ENCODE assay signal across 27 mouse cellular contexts in genomic region chr2:59693473-59693872, GRCm38 (mm10).
DNase-seq lines count a peak whose midpoint lies in the region; ATAC-seq and TF ChIP-seq lines count a peak whose summit lies in the region.
"Had no signal": no experiment of that assay in that cellular context is flagged by ENCODE, and none has a peak within 500 bp of the region (broad histone marks: within the 10 kb centered on the region; RNA-seq: fewer than 3 reads in every experiment).

No protein-coding gene starts in this region.

- WGBS in liver, postnatal 0 days (ENCODE audit: insufficient replicate concordance): 53% methylated on average over 5 of the region's 5 CpGs
- WGBS in lung, embryonic 16.5 days: 13% methylated on average over 5 of the region's 5 CpGs
- 34% methylated on average over 5 of the region's 5 CpGs for WGBS in stomach, postnatal 0 days

- no peak for TF ChIP-seq CTCF in layer of hippocampus, adult 2 months (conservative IDR thresholded peaks at IDR 0.05)
- TF ChIP-seq CTCF in liver, postnatal 0 days (IDR thresholded peaks at IDR 0.05; ENCODE audit: low read depth): no peak
- no peak for TF ChIP-seq CTCF in ES-Bruce4 (IDR thresholded peaks at IDR 0.05; ENCODE audit: low read depth, low read length)
- no peak for TF ChIP-seq CTCF in stomach, postnatal 0 days (IDR thresholded peaks at IDR 0.05; ENCODE audit: low read depth)

- H3K36me3 ChIP-seq in liver, postnatal 0 days (replicated peaks; ENCODE audit: insufficient read depth, low read length): no peaks in the 10 kb centered on the region
- H3K36me3 ChIP-seq in lung, embryonic 16.5 days (ENCODE audit: control insufficient read depth, insufficient read depth, low read length): no peaks in the 10 kb centered on the region
- no peaks in the 10 kb centered on the region for H3K36me3 ChIP-seq in ES-Bruce4 (ENCODE audit: control insufficient read depth, insufficient read depth, low read length, poor library complexity, severe bottlenecking)
- H3K36me3 ChIP-seq in stomach, postnatal 0 days (ENCODE audit: control insufficient read depth, insufficient read depth, low read length): no peaks in the 10 kb centered on the region
- H3K36me3 ChIP-seq: embryonic facial prominence, embryonic 13.5 days; forebrain, embryonic 12.5 days; forebrain, embryonic 15.5 days; heart, embryonic 13.5 days; hindbrain, embryonic 12.5 days; hindbrain, embryonic 15.5 days had no signal

- no peak for TF ChIP-seq POLR2A in ES-Bruce4 (IDR thresholded peaks at IDR 0.05; ENCODE audit: insufficient read depth, low read length)

- peak overlapping the region; percentile 76 for H3K27ac ChIP-seq in layer of hippocampus, adult 2 months
- H3K27ac ChIP-seq in liver, postnatal 0 days (ENCODE audit: low read depth): no peak overlapping the region
- H3K27ac ChIP-seq in lung, embryonic 16.5 days (ENCODE audit: low read length): no peak overlapping the region
- 0 out of 2 replicates have a peak overlapping the region, but pooled peaks have one; percentile 8 for H3K27ac ChIP-seq in ES-Bruce4 (ENCODE audit: insufficient read depth, low read length)
- no peak overlapping the region for H3K27ac ChIP-seq in stomach, postnatal 0 days (replicated peaks)
- H3K27ac ChIP-seq: embryonic facial prominence, embryonic 10.5 days; embryonic facial prominence, embryonic 13.5 days; forebrain, embryonic 12.5 days; forebrain, embryonic 15.5 days; heart, embryonic 13.5 days; hindbrain, embryonic 12.5 days; hindbrain, embryonic 15.5 days had no signal

- peak; percentile 75 for ATAC-seq in liver, postnatal 0 days
- ATAC-seq in lung, embryonic 16.5 days (ENCODE audit: low read depth): peak; percentile 66
- no peak for ATAC-seq in stomach, postnatal 0 days (ENCODE audit: low FRiP score, low TSS enrichment)
- ATAC-seq: forebrain, embryonic 15.5 days had no signal

- no peaks in the 10 kb centered on the region for H3K9me3 ChIP-seq in liver, postnatal 0 days (ENCODE audit: low read length)
- no peaks in the 10 kb centered on the region for H3K9me3 ChIP-seq in lung, embryonic 16.5 days (ENCODE audit: control insufficient read depth, low read length)
- no peaks in the 10 kb centered on the region for H3K9me3 ChIP-seq in ES-Bruce4 (replicated peaks; ENCODE audit: control insufficient read depth, insufficient read depth, low read length, poor library complexity, severe bottlenecking)
- H3K9me3 ChIP-seq in stomach, postnatal 0 days (ENCODE audit: control insufficient read depth, low read length): no peaks in the 10 kb centered on the region
- H3K9me3 ChIP-seq: embryonic facial prominence, embryonic 10.5 days; embryonic facial prominence, embryonic 13.5 days; forebrain, embryonic 12.5 days; forebrain, embryonic 15.5 days; heart, embryonic 13.5 days; hindbrain, embryonic 12.5 days; hindbrain, embryonic 15.5 days had no signal

- H3K27me3 ChIP-seq in liver, postnatal 0 days (ENCODE audit: insufficient read depth, low read length): no peaks in the 10 kb centered on the region
- no peaks in the 10 kb centered on the region for H3K27me3 ChIP-seq in lung, embryonic 16.5 days (ENCODE audit: control insufficient read depth, insufficient read depth, low read depth, low read length)
- H3K27me3 ChIP-seq in ES-Bruce4 (ENCODE audit: control insufficient read depth, insufficient read depth, low read length, poor library complexity, severe bottlenecking): no peaks in the 10 kb centered on the region
- H3K27me3 ChIP-seq in stomach, postnatal 0 days (ENCODE audit: control insufficient read depth, insufficient read depth, low read length): no peaks in the 10 kb centered on the region
- H3K27me3 ChIP-seq: CH12.LX; embryonic facial prominence, embryonic 13.5 days; forebrain, embryonic 12.5 days; forebrain, embryonic 15.5 days; heart, embryonic 13.5 days; hindbrain, embryonic 12.5 days; hindbrain, embryonic 15.5 days had no signal

- peaks cover 18% of the 10 kb centered on the region for H3K4me1 ChIP-seq in liver, postnatal 0 days (ENCODE audit: insufficient read depth)
- peaks cover 32% of the 10 kb centered on the region for H3K4me1 ChIP-seq in lung, embryonic 16.5 days (replicated peaks; ENCODE audit: control insufficient read depth, insufficient read depth, low read length)
- peaks cover 3% of the 10 kb centered on the region for H3K4me1 ChIP-seq in ES-Bruce4 (ENCODE audit: control insufficient read depth, insufficient read depth, low read length)
- H3K4me1 ChIP-seq in stomach, postnatal 0 days (replicated peaks; ENCODE audit: control insufficient read depth, insufficient read depth): no peaks in the 10 kb centered on the region; the same call in 1 of the 2 replicates

- H3K4me3 ChIP-seq in layer of hippocampus, adult 2 months: no peak overlapping the region
- no peak overlapping the region for H3K4me3 ChIP-seq in liver, postnatal 0 days (ENCODE audit: low read depth, low read length)
- no peak overlapping the region for H3K4me3 ChIP-seq in lung, embryonic 16.5 days (ENCODE audit: low read length)
- no peak overlapping the region for H3K4me3 ChIP-seq in ES-Bruce4 (ENCODE audit: low read depth, low read length)
- H3K4me3 ChIP-seq in stomach, postnatal 0 days (ENCODE audit: low read depth, low read length): no peak overlapping the region
- H3K4me3 ChIP-seq: embryonic facial prominence, embryonic 10.5 days; embryonic facial prominence, embryonic 13.5 days; erythroblast, embryonic 14.5 days; forebrain, embryonic 12.5 days; forebrain, embryonic 15.5 days; heart, embryonic 13.5 days; hindbrain, embryonic 12.5 days; hindbrain, embryonic 15.5 days had no signal

- DNase-seq in layer of hippocampus, adult 2 months (ENCODE audit: low spot score in 2 of 2): no peak
- DNase-seq in layer of hippocampus, postnatal 36 days: no peak
- DNase-seq in liver, postnatal 0 days: no peak
- DNase-seq in liver: no peak
- DNase-seq in lung, postnatal 10 days: no peak
- DNase-seq in stomach, postnatal 0 days (ENCODE audit: low spot score): no peak
- DNase-seq: adrenal gland, adult 2 months; adrenal gland, postnatal 14 days; B cell, adult 2 months; cerebellum, adult 11 months; cerebellum, adult 2 months; cerebellum, adult 9-11 months; cerebellum, postnatal 25 days; gastrocnemius, postnatal 25 days; heart, adult 18-20 months; heart, postnatal 14 days had no signal

- H3K9ac ChIP-seq in liver, postnatal 0 days (replicated peaks): no peak overlapping the region
- H3K9ac ChIP-seq in lung, embryonic 16.5 days (ENCODE audit: low read length): no peak overlapping the region
- no peak overlapping the region for H3K9ac ChIP-seq in ES-Bruce4 (ENCODE audit: low read depth, poor library complexity, severe bottlenecking)
- H3K9ac ChIP-seq in stomach, postnatal 0 days (ENCODE audit: low read length): no peak overlapping the region
- H3K9ac ChIP-seq: embryonic facial prominence, embryonic 13.5 days; forebrain, embryonic 12.5 days; forebrain, embryonic 15.5 days; heart, embryonic 13.5 days; hindbrain, embryonic 12.5 days; hindbrain, embryonic 15.5 days had no signal

- peak; percentile 22; the same call in 1 of the 2 replicates for TF ChIP-seq EP300 in liver, postnatal 0 days (IDR thresholded peaks at IDR 0.05; ENCODE audit: low read depth)
- TF ChIP-seq EP300 in ES-Bruce4 (IDR thresholded peaks at IDR 0.05; ENCODE audit: insufficient read depth, low read depth, low read length): no peak
- no peak for TF ChIP-seq EP300 in stomach, postnatal 0 days (optimal IDR thresholded peaks at IDR 0.05)

- H3K4me2 ChIP-seq in liver, postnatal 0 days (ENCODE audit: low read depth, low read length): no peak overlapping the region
- no peak overlapping the region for H3K4me2 ChIP-seq in lung, embryonic 16.5 days (ENCODE audit: low read depth, low read length)
- no peak overlapping the region for H3K4me2 ChIP-seq in stomach, postnatal 0 days (replicated peaks; ENCODE audit: low read depth)
- H3K4me2 ChIP-seq: embryonic facial prominence, embryonic 13.5 days; forebrain, embryonic 12.5 days; forebrain, embryonic 15.5 days; heart, embryonic 13.5 days; hindbrain, embryonic 12.5 days; hindbrain, embryonic 15.5 days had no signal

Comparison
In these comparisons a context has a peak if more than half of its experiments do, and no peak if none do; other contexts are left out.
1. H3K27ac ChIP-seq: peak in layer of hippocampus, adult 2 months (single experiment) and ES-Bruce4 (single experiment); none in liver, postnatal 0 days (single experiment), lung, embryonic 16.5 days (single experiment) and stomach, postnatal 0 days (single experiment).